Mouse (Mus musculus) left cerebral cortex, postnatal 4 days (tissue): ENCODE measurements around the gene Per1. TPM values are rescaled to one million over a fixed set of nuclear protein-coding genes. Genes with fewer than 3 reads are reported as not detected.

Experiments
- DNase-seq: peaks from one replicate; pipeline ENCODE4 v3.0.0-alpha.2; 2022
- intact Hi-C: fragments of 180-260 bp; cut with DNase I; formaldehyde crosslinking; loops from one replicate; pipeline ENCODE4 v1.15.1; 2025
- total RNA-seq, 2 experiments: library from RNA; stranded (reverse); gene quantifications; 2 replicates each; pipeline ENCODE4 v1.2.3; 2021

Per1 gene
- total RNA-seq, 2 experiments from 2014 or later: 52.8 to 58.0 TPM

DNA sequence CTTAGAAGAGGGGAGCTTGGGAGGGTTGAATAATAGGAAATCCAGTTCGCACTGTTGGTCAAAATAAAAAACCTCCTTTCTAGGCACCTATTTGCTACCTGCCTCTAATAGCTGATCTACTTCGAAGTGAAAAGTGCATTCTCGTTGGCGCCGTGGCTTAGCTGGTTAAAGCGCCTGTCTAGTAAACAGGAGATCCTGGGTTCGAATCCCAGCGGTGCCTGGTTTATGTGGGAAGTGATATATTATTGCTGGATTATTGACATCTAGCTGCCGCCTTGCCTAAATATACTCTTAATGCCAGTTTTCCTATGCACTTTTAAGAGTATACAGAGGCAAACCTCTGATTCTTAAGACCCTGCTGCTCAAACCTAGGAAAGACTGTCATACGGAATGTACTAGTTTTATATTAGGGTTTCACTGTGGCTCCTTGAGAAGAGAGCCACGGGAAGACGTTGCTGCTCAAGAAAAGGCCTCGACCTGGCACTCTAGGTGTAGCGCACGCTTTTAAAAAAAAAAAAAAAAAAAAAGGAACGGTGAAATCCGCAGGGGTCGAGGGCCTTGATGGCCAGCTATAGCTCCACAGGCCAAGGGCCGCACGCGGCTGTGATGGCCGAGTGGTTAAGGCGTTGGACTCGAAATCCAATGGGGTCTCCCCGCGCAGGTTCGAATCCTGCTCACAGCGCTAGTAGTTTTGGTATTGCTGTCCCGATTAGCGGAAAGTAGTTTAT is 15.5 kb downstream of the Per1 start:
- peak; percentile 95 for DNase-seq
- intact Hi-C loops: no loop called here

GRCm38 (mm10) chr11:69111051-69111810 is 16.2 kb downstream of the Per1 start:
- DNase-seq: no peak
- intact Hi-C loops: no loop called here

DNA sequence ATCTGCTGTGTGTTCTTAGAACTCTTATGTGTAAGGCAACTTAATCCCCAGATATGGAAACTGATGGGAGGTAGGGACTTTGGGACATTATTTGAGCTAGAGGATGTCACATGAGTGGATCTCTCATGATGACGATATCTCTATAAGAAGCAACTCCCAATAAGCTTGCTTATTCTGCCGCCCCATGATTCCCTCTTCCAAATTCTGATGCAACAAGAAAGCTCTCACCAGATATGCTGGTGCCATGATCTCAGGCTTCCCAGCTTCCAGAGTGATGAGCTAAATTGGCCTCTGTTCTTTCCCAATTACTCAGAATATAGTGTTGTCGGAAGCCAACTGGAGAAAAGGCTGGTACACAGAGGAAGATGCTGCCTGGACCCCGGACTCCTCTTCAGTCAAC is 16.8 kb downstream of the Per1 start:
- intact Hi-C loops: no loop called here

GRCm38 (mm10) chr11:69114018-69114417 is 19.0 kb downstream of the Per1 start:
- no peak for DNase-seq
- intact Hi-C loops: no loop called here

More for the DNA sequence above, 16.8 kb downstream of the Per1 start:
- no peak for DNase-seq

DNA sequence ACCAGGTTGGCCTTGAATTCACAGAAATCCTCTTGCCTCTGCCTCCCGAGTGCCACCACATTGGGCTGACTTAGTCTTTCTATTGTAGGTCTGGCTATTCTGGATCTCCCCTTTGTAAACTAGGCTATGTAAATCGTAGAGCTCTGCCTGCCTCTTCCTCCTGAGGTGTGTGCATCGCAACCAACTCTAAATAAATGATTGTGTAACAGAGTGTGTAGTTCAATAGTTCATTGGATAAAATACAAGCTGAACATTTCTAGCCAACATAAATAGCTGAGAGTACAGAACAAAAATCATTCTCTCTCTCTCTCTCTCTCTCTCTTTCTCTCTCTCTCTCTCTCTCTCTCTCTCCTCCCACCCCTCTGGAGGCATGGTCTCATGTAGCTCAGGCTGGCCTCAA is 19.6 kb downstream of the Per1 start:
- intact Hi-C loops: no loop called here
- no peak for DNase-seq

- intact Hi-C loops: no loop called here
- DNase-seq: no peak
Measured at GRCm38 (mm10) chr11:69116843-69117242, 21.8 kb downstream of the Per1 start.

- intact Hi-C loops: no loop called here
- DNase-seq: peak; percentile 45
Measured at GRCm38 (mm10) chr11:69117737-69118695, 23.0 kb downstream of the Per1 start.

DNA sequence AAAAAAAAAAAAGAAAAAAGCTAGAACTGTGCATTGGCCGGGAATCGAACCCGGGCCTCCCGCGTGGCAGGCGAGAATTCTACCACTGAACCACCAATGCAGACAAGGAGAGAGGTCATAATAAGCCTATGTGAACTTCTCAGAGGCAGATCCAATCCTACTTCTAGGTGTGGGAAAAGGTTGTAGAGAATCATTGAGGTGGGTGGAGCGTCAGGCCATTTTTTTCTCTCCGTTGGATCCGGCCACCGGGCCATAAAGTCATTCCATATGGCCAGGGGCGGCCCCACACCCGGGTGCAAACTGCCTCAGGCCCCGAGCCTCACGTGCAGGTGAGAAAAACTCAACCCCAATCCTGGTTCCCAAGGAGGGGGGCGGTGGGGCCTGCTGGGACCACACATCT is 23.7 kb downstream of the Per1 start:
- intact Hi-C loops: no loop called here
- DNase-seq: peak; percentile 66

DNA sequence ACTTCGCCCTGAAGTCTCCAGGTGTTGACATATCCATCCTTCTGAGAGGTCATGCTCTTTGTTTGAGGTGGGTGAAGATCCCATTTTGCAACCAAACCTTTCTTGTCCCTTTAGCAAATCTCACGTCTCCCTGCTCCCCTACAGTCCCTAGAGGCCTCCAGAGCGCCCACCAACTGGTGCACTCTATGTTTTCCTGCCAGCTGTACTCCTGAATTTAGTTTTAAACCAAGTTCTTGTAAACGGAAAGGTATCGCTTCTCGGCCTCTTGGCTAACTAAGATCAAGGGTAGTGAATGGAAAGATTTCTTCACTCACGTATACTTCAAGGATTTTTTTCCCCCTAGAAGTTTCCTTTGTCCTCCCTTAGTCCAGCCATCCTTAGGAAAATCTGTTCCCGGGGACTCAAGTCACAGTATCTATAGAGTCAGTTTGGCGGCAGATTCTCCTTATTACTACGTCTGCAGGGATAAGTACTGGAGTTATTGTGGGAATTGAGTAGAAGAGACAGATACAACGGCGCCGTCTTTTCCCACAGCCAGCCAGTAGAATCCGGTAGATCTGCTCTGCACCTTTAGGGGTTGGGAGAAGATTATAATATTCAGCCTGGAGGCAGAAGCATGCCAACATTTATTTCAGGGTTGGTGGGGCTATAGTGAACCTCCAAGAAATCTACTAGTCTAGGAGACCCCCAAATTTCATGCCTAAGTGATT is 24.6 kb downstream of the Per1 start:
- intact Hi-C loops: no loop called here
- no peak for DNase-seq

DNA sequence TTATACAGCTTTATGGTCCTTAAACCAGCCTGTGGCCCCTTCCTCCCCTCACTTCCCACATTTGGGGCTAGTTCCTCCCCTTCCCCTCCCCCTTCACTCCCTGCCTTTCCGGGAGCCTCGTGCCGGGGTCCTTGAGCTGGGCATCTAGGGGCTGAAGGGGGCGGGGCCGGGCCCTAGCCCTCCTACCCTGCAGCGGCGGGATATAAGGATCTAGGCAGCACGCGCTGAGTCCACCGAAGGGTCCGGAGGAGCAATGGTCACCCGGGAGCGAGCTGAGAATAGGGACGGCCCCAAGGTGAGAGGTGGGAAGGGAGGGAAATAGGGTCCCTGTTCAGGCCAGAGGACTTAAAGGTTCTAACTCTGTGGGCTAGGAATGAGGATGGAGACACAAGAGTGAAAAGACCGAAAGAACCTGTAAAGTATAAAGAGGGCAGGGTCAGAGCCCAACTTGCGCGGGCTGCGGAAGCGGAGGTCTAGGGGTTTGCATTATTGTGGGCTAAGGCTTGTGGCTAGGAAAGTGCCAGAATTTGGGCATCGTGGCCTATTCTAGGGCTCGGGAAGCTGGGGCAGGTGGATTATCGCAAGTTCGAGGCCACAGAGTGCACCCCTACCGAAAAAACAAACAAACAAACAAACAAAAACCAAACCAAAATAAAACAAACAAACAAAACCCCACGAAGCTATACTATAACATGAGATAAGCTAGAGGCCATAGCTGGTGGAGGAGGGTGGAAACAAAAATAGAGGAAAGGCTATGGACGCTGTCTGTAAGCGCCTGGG is 25.4 kb downstream of the Per1 start, which contains the start of gene Hes7:
Gene Hes7 (plus strand): TSS at position 184 of the 780 bp plus-strand sequence.
- DNase-seq: no peak
- intact Hi-C loops: no loop called here

DNA sequence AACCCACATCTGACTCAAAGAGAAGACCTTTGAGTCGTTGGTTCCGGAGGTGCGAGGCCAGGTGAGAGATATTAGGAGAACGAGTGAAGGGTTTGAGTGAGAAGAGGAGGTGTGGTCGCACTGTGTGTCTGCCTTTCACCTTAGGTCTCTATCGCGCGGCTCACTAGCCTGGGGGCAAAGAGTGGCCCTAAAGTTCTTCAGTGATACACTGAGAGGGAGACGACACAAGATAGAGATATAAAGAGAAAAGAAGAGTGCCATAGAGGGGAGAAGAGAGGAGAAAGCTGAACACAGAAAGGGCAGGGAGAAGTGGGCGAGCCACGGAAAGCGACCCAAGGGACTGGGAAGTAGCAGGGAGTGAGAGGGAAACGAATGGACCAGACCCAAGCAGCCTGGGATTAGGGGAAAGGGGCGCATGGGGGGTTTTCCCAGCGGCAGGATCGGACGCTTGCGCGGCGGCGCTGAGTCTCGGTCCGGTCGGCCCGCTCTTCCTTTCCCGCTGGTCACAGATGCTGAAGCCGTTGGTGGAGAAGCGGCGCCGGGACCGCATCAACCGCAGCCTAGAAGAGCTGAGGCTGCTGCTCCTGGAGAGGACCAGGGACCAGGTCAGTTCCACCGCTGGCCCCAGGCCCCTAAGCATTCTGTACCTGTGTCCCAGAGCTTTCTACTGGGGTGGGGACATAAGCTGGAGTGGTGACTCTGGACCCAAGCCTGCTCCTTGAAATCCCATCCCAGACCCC is 26.2 kb downstream of the Per1 start:
- intact Hi-C loops: no loop called here
- DNase-seq: no peak

- peak; percentile 56 for DNase-seq
- intact Hi-C loops: loop anchor here (2.0 kb wide), 1 partner anchor 59 kb away; no protein-coding TSS in a partner anchor
Measured at GRCm38 (mm10) chr11:69121741-69122335, 26.8 kb downstream of the Per1 start.

DNA sequence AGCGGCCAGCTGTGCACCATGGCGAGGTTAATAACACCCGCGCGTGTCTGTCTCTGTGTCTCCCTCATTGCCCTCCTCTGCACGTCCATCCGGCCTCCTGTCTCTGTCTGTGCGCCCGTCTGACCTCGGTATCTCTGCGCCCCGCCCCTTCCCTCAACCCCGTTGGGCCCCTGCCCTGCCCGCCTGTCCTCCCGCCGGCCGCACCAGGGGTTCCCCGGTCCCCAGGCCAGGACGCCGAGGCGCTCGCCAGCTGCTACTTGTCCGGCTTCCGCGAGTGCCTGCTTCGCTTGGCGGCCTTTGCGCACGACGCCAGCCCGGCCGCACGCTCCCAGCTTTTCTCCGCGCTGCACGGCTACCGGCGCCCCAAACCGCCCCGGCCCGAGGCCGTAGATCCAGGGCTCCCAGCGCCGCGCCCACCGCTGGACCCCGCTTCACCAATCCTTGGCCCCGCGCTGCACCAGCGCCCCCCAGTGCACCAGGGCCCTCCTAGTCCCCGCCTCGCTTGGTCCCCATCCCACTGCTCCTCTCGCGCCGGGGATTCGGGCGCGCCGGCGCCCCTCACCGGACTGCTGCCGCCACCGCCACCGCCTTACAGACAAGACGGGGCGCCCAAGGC is 27.4 kb downstream of the Per1 start, which contains the start of gene 9130213A22Rik:
Gene 9130213A22Rik (minus strand): TSS at position 254 of the 616 bp plus-strand sequence.
- intact Hi-C loops: loop anchor here (2.0 kb wide), 1 partner anchor 60 kb away; no protein-coding TSS in a partner anchor
- DNase-seq: peak; percentile 93

DNA sequence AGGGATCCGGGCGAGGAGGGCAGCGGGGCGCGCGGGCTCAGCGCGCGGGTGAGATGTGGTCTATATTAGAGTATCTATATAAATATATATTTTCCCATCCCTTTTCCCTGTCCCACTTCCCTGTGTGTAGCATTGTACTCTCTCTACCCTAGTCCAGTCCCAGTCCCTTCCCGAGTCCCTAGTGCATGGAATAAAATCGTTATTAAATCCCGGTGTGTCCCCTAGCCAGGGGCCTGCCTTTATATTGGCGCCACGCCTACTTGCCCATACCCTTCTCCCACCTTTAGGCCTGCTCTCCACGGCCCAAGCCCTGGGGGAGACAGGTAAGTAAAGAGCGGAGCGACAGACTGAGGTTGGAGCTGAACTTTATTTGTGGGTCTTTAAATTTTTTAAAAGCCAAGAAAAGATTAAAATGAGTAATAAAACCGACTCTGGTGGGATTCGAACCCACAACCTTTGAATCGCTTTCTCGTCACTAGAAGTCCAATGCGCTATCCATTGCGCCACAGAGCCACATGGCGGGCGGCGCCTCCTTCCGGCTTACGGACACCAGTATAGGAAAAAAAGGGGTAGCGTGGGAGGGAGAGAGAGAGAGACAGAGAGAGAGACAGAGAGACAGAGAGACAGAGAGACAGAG is 28.2 kb downstream of the Per1 start:
- peak; percentile 89 for DNase-seq
- intact Hi-C loops: loop anchor here (2.0 kb wide), 1 partner anchor 60 kb away; no protein-coding TSS in a partner anchor

DNA sequence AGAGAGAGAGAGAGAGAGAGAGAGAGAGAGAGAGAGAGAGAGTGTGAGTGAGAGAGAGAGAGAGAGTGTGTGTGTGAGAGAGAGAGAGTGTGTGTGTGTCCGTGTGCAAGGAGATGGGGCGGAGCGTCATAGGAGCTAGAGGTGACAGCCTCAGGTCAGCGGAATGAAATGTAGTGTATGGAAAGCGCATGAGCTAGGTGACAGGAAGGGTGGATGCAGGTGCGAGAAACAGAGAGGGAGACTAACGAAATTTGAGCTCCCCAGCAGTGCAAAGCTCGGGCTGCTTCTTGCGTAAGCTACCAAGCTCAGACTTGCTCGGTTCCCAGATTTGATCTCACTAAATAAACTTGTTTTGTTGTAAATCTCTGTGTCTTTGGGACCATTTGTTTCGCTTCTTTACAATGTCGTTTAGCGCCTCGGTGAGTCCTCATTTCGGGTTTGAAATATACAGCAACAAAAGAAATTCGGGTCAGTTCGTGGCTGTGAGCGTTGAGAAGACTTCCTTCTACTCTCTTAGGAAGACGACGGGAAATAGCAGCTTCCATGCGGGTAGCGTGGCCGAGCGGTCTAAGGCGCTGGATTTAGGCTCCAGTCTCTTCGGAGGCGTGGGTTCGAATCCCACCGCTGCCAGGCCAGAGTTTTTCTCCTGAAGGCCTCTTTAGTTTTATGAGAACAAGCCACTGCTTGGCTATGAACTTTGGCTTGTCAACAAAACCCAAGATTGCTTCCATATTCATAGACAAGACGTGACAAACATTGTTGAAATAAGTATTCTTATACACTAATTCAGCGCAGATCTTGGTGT is 28.9 kb downstream of the Per1 start:
- peak; percentile 90 for DNase-seq
- intact Hi-C loops: loop anchor here (2.0 kb wide), 1 partner anchor 61 kb away; no protein-coding TSS in a partner anchor

DNA sequence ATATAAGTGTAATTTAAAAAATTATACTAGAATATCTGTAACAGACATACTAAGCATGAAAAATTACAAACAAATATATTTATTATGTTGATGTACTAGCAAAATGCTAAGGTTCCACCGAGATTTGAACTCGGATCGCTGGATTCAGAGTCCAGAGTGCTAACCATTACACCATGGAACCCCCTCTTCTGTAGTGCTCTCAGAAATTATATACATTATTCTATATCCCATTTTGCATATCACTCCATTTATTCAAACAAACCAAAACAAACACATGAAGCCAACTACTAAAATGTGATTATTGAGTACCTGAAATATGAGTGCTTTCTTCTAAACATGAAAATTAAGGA is 29.5 kb downstream of the Per1 start:
- intact Hi-C loops: no loop called here
- peak; percentile 53 for DNase-seq
